Comparison of ENCODE assay signal across 9 mouse cellular contexts in the genomic region with DNA sequence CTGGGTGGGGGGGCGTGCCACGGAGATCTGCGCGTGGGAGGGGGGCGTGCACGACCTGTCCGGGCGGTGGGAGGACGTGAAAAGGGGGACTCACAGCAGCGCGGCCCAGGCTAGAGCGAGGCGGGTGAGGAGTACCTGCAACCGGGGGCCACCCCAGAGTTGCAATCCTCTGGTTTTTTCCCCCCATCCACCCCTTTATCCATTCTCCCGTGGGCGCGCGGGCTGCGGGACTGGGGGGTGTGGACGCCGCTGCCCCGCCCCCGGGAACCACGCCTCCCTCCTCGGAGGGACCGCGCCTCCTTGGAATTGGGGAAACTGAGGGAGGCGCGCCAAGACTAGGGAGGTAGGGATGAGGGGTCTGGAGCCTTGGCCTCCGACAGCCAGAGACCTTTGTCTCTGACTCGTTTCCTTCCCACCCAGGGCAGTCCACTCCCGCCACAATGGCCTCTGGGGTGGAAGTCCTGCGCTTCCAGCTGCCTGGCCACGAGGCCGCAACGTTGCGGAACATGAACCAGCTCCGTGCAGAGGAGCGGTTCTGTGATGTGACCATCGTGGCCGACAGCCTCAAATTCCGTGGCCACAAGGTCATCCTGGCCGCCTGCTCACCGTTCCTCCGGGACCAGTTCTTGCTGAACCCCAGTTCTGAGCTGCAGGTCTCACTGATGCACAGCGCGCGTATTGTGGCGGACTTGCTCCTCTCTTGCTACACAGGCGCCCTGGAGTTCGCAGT. TPM values are rescaled to one million over a fixed set of nuclear protein-coding genes. Genes with fewer than 3 reads are reported as not detected.
DNase-seq lines count a peak whose midpoint lies in the region; TF ChIP-seq lines count a peak whose summit lies in the region.
"Had no signal": no experiment of that assay in that cellular context is flagged by ENCODE, and none has a peak within 500 bp of the region (broad histone marks: within the 10 kb centered on the region; RNA-seq: fewer than 3 reads in every experiment).

No protein-coding gene starts in this region.

- peaks cover 5% of the 10 kb centered on the region for H3K4me1 ChIP-seq in heart, adult 2 months (ENCODE audit: control insufficient read depth, insufficient read depth, low read length)
- H3K4me1 ChIP-seq in liver, adult 2 months (ENCODE audit: control insufficient read depth, insufficient read depth, low read length) = peaks cover 8% of the 10 kb centered on the region

- no peak for TF ChIP-seq POLR2A in heart, adult 2 months (IDR thresholded peaks at IDR 0.05; ENCODE audit: insufficient read depth, low read depth, low read length)
- no peak for TF ChIP-seq POLR2A in liver, adult 2 months (IDR thresholded peaks at IDR 0.05; ENCODE audit: extremely low read depth, insufficient read depth, low read length)

- TF ChIP-seq EP300 in heart, adult 2 months (IDR thresholded peaks at IDR 0.05; ENCODE audit: insufficient read depth, low read depth, low read length) = no peak

- H3K79me2 ChIP-seq in heart, adult 2 months (replicated peaks; ENCODE audit: control insufficient read depth, insufficient read depth, low read length) = no peaks in the 10 kb centered on the region
- peaks cover 10% of the 10 kb centered on the region; the same call in 1 of the 2 replicates for H3K79me2 ChIP-seq in liver, adult 2 months (ENCODE audit: control insufficient read depth, insufficient read depth, low read length)

- peak; percentile 47 for DNase-seq in right cerebral cortex, adult 18-20 months
- no peak for DNase-seq in right cerebral cortex, postnatal 36 days (ENCODE audit: low spot score in 2 of 2)
- DNase-seq in cerebellum, postnatal 36 days = peak; percentile 40 to 57
- DNase-seq in heart, adult 2 months = peak; percentile 66 to 76
- DNase-seq in kidney, adult 18-20 months = peak; percentile 65
- DNase-seq in liver, adult 2 months (ENCODE audit: extremely low read depth, low read depth, low spot score) = peak; percentile 47
- DNase-seq in naive thymus-derived CD4-positive, alpha-beta T cell, adult 2 months (ENCODE audit: low read depth) = peak; percentile 54
- DNase-seq in urinary bladder, postnatal 14 days (ENCODE audit: low spot score) = peak; percentile 62

- intact Hi-C loops in heart, adult 2 months (cut with DNase I) = loop anchor here (5.0 kb wide), 1 partner anchor 38 kb away; no protein-coding TSS in a partner anchor

- TF ChIP-seq CTCF in heart, adult 2 months (IDR thresholded peaks at IDR 0.05) = no peak
- no peak for TF ChIP-seq CTCF in liver, adult 2 months (IDR thresholded peaks at IDR 0.05; ENCODE audit: low read depth, low read length)

- no peaks in the 10 kb centered on the region for H3K27me3 ChIP-seq in heart, adult 2 months (ENCODE audit: control insufficient read depth, insufficient read depth, low read length)
- H3K27me3 ChIP-seq in liver, adult 2 months (ENCODE audit: control insufficient read depth, insufficient read depth, low read length) = no peaks in the 10 kb centered on the region

- H3K36me3 ChIP-seq in heart, adult 2 months (ENCODE audit: control insufficient read depth, insufficient read depth, low read length) = no peaks in the 10 kb centered on the region
- H3K36me3 ChIP-seq in liver, adult 2 months (ENCODE audit: control insufficient read depth, insufficient read depth, low read length) = no peaks in the 10 kb centered on the region

- H3K27ac ChIP-seq in heart, adult 2 months = peak overlapping the region; percentile 82
- peak overlapping the region; percentile 17; the same call in 1 of the 2 replicates for H3K27ac ChIP-seq in liver, adult 2 months (replicated peaks; ENCODE audit: insufficient read depth, low read depth, low read length)

- peak overlapping the region; percentile 89 for H3K9ac ChIP-seq in heart, adult 2 months (ENCODE audit: low read depth, low read length)
- peak overlapping the region; percentile 81 for H3K9ac ChIP-seq in liver, adult 2 months (ENCODE audit: low read depth, low read length)

- peak overlapping the region; percentile 64 for H3K4me3 ChIP-seq in heart, adult 2 months
- H3K4me3 ChIP-seq in liver, adult 2 months (ENCODE audit: insufficient read depth, low read depth, low read length) = peak overlapping the region; percentile 70

- 12% methylated on average over 48 of the region's 51 CpGs for whole genome bisulfite sequencing in heart, adult 2 months
- WGBS in liver, adult 2 months = 10% methylated on average over 48 of the region's 51 CpGs

RNA-seq across cellular contexts. Expression of a gene that starts 3.1 kb away (rescaled TPM):
- 1 to 10 TPM; 1.8 to 3.1 TPM for total RNA-seq in heart, adult 2 months (2021)
- 4.5 and 8.1 TPM in 2 replicates for polyA plus RNA-seq in heart, adult 2 months (2012; rRNA removed)
- 101 and 113 TPM in 2 replicates for total RNA-seq in liver, adult 2 months (2014; rRNA removed)
- 65.1 and 82.1 TPM in 2 replicates for polyA plus RNA-seq in liver, adult 2 months (2012; rRNA removed)

RNA-seq across cellular contexts. Expression of a gene that starts 3.3 kb away (rescaled TPM):
- total RNA-seq in heart, adult 2 months (2021) = 10 to 100 TPM; 38.0 to 42.6 TPM
- polyA plus RNA-seq in heart, adult 2 months (2012; rRNA removed) = 61.6 and 64.0 TPM in 2 replicates
- 45.2 and 54.6 TPM in 2 replicates for total RNA-seq in liver, adult 2 months (2014; rRNA removed)
- 81.8 and 103 TPM in 2 replicates for polyA plus RNA-seq in liver, adult 2 months (2012; rRNA removed)

RNA-seq across cellular contexts. Expression of a gene that starts 13.1 kb away (rescaled TPM):
- total RNA-seq in heart, adult 2 months (2021) = not detected
- not detected in 2 replicates for polyA plus RNA-seq in heart, adult 2 months (2012; rRNA removed)
- total RNA-seq in liver, adult 2 months (2014; rRNA removed) = 1.1 TPM in 1 of 2 replicates, not detected in the other
- 0.09 TPM in 1 of 2 replicates, not detected in the other for polyA plus RNA-seq in liver, adult 2 months (2012; rRNA removed)
- total RNA-seq: adrenal gland, postnatal 4 days had no signal

RNA-seq across cellular contexts. Expression of a gene that starts 15.7 kb away (rescaled TPM):
- 1 to 10 TPM; 7.9 to 9.0 TPM for total RNA-seq in heart, adult 2 months (2021)
- polyA plus RNA-seq in heart, adult 2 months (2012; rRNA removed) = 10.0 and 11.0 TPM in 2 replicates
- 1.8 and 3.2 TPM in 2 replicates for total RNA-seq in liver, adult 2 months (2014; rRNA removed)
- polyA plus RNA-seq in liver, adult 2 months (2012; rRNA removed) = 3.3 and 4.6 TPM in 2 replicates

RNA-seq across cellular contexts. Expression of a gene that starts 19.3 kb away (rescaled TPM):
- not detected for total RNA-seq in heart, adult 2 months (2021)
- polyA plus RNA-seq in heart, adult 2 months (2012; rRNA removed) = 1.1 TPM in 1 of 2 replicates, not detected in the other
- total RNA-seq in liver, adult 2 months (2014; rRNA removed) = 0.13 and 0.18 TPM in 2 replicates
- polyA plus RNA-seq in liver, adult 2 months (2012; rRNA removed) = 0.34 and 0.35 TPM in 2 replicates

Comparison
In these comparisons a context has a peak if more than half of its experiments do, and no peak if none do; other contexts are left out.
1. DNase-seq: peak in right cerebral cortex, adult 18-20 months (single experiment), cerebellum, postnatal 36 days (2 of 2), heart, adult 2 months (2 of 2), kidney, adult 18-20 months (single experiment), liver, adult 2 months (single experiment), naive thymus-derived CD4-positive, alpha-beta T cell, adult 2 months (single experiment) and urinary bladder, postnatal 14 days (single experiment); none in right cerebral cortex, postnatal 36 days (0 of 2).
2. RNA of a gene that starts 3.1 kb away (total RNA-seq): 101 to 113 TPM in liver, adult 2 months; 1.8 to 3.1 TPM in heart, adult 2 months; every median in the first group is over 10 times any median in the second.